Mouse (Mus musculus) thymus, postnatal 36 days (tissue): ENCODE measurements around the gene Snapc5.
"Not testable (repeated sequence)": the region's sequence is repeated elsewhere in the genome, so short reads cannot be mapped to it uniquely, and the experiment has no call there.

Experiments
- DNase-seq, 2 experiments: peaks; one replicate each; pipeline ENCODE4 v3.0.0; 2022; ENCODE audit warnings: mixed read lengths in 2 of 2

The Snapc5 gene

GRCm38 (mm10) chr9:64178974-64179646 is at the start of gene Snapc5:
Gene Snapc5, plus strand, starts transcription at chr9:64179274.
- peak; percentile 88 to 90 for DNase-seq

GRCm38 (mm10) chr9:64131623-64132022 is 47.5 kb upstream of the Snapc5 start:
- DNase-seq: no peak

GRCm38 (mm10) chr9:64138896-64139295 is 40.2 kb upstream of the Snapc5 start:
- peak; percentile 30 to 42 for DNase-seq

GRCm38 (mm10) chr9:64139879-64140278 is 39.2 kb upstream of the Snapc5 start:
- DNase-seq: no peak

- no peak for DNase-seq
These were observed 22.4 kb upstream of the Snapc5 start for GRCm38 (mm10) chr9:64156641-64157040.

GRCm38 (mm10) chr9:64160471-64160870 is 18.6 kb upstream of the Snapc5 start:
- DNase-seq: no peak

GRCm38 (mm10) chr9:64169967-64170366 is 9.1 kb upstream of the Snapc5 start:
- not testable (repeated sequence) for DNase-seq

GRCm38 (mm10) chr9:64172145-64172815 is 6.8 kb upstream of the Snapc5 start:
- DNase-seq: no peak

- DNase-seq: peak; percentile 77 to 80
These were observed 6.0 kb upstream of the Snapc5 start, which contains the start of the genes Zwilch and Rpl4 for GRCm38 (mm10) chr9:64172816-64173665. Gene Zwilch, minus strand, starts transcription at chr9:64173104. Gene Rpl4, plus strand, starts transcription at chr9:64173375.

- DNase-seq: no peak
These were observed 5.3 kb upstream of the Snapc5 start for GRCm38 (mm10) chr9:64173666-64174220.

- no peak for DNase-seq
These were observed 4.7 kb upstream of the Snapc5 start for GRCm38 (mm10) chr9:64174341-64174740.

- no peak for DNase-seq
These were observed 4.3 kb upstream of the Snapc5 start for GRCm38 (mm10) chr9:64174766-64175165.

GRCm38 (mm10) chr9:64175378-64175777 is 3.7 kb upstream of the Snapc5 start:
- no peak for DNase-seq

GRCm38 (mm10) chr9:64178610-64178973 is 482 bp upstream of the Snapc5 start:
- DNase-seq: no peak

- DNase-seq: not testable (repeated sequence)
These were observed 4.2 kb downstream of the Snapc5 start for GRCm38 (mm10) chr9:64183295-64183694.

- no peak for DNase-seq
These were observed 5.2 kb downstream of the Snapc5 start for GRCm38 (mm10) chr9:64184166-64184840.

GRCm38 (mm10) chr9:64193879-64194278 is 14.8 kb downstream of the Snapc5 start:
- no peak for DNase-seq

- DNase-seq: no peak
These were observed 16.5 kb downstream of the Snapc5 start for GRCm38 (mm10) chr9:64195554-64195953.

- DNase-seq: no peak
These were observed 18.4 kb downstream of the Snapc5 start for GRCm38 (mm10) chr9:64197524-64197923.

GRCm38 (mm10) chr9:64198068-64198762 is 19.1 kb downstream of the Snapc5 start:
- no peak for DNase-seq

GRCm38 (mm10) chr9:64198763-64199418 is 19.8 kb downstream of the Snapc5 start:
- not testable (repeated sequence) for DNase-seq
